In genomic region chr3:9513703-9514110, GRCm38 (mm10) we compare ENCODE assay signal across 13 mouse cellular contexts.
A peak's percentile ranks its signal among the peaks of the same experiment; 100 is the strongest.
DNase-seq lines count a peak whose midpoint lies in the region; ATAC-seq and TF ChIP-seq lines count a peak whose summit lies in the region.
"Had no signal": no experiment of that assay in that cellular context is flagged by ENCODE, and none has a peak within 500 bp of the region (broad histone marks: within the 10 kb centered on the region; RNA-seq: fewer than 3 reads in every experiment).

No protein-coding gene starts in this region.

- intact Hi-C loops in heart, postnatal 36 days (cut with DNase I), result no loop called here

- no peak overlapping the region for H3K4me3 ChIP-seq in kidney, adult 2 months (ENCODE audit: insufficient read depth, low read depth, low read length)
- H3K4me3 ChIP-seq in forebrain, embryonic 10.5 days, result no peak overlapping the region
- H3K4me3 ChIP-seq in forebrain, postnatal 0 days (ENCODE audit: low read depth, low read length), result no peak overlapping the region
- no peak overlapping the region for H3K4me3 ChIP-seq in neural tube, embryonic 14.5 days (ENCODE audit: low read depth, low read length)
- H3K4me3 ChIP-seq: heart, embryonic 13.5 days; kidney, embryonic 15.5 days; limb, embryonic 12.5 days had no signal

- H3K9me3 ChIP-seq in forebrain, embryonic 10.5 days, result no peaks in the 10 kb centered on the region
- H3K9me3 ChIP-seq in forebrain, postnatal 0 days (ENCODE audit: low read length), result no peaks in the 10 kb centered on the region
- no peaks in the 10 kb centered on the region for H3K9me3 ChIP-seq in neural tube, embryonic 14.5 days (ENCODE audit: control insufficient read depth, low read length)
- H3K9me3 ChIP-seq: heart, embryonic 13.5 days; kidney, embryonic 15.5 days; limb, embryonic 12.5 days had no signal

- ATAC-seq in forebrain, postnatal 0 days, result peak; percentile 55; the same call in 1 of the 2 replicates
- ATAC-seq in neural tube, embryonic 14.5 days (ENCODE audit: low read depth), result peak; percentile 62; the same call in 1 of the 2 replicates

- no peaks in the 10 kb centered on the region for H3K36me3 ChIP-seq in kidney, adult 2 months (ENCODE audit: control insufficient read depth, insufficient read depth, low read length)
- H3K36me3 ChIP-seq in forebrain, embryonic 10.5 days (replicated peaks), result no peaks in the 10 kb centered on the region
- H3K36me3 ChIP-seq in forebrain, postnatal 0 days (ENCODE audit: insufficient read depth), result no peaks in the 10 kb centered on the region
- H3K36me3 ChIP-seq in neural tube, embryonic 14.5 days (ENCODE audit: control insufficient read depth, insufficient read depth, low read length), result no peaks in the 10 kb centered on the region
- H3K36me3 ChIP-seq: kidney, embryonic 15.5 days; limb, embryonic 12.5 days had no signal

- no peak for TF ChIP-seq CTCF in kidney, adult 2 months (conservative IDR thresholded peaks at IDR 0.05; ENCODE audit: insufficient read depth, insufficient read length, low read depth, low read length)
- no peak for TF ChIP-seq CTCF in forebrain, postnatal 0 days (IDR thresholded peaks at IDR 0.05; ENCODE audit: low read depth)

- no peak overlapping the region for H3K9ac ChIP-seq in forebrain, postnatal 0 days
- no peak overlapping the region for H3K9ac ChIP-seq in neural tube, embryonic 14.5 days (replicated peaks; ENCODE audit: low read depth, low read length)
- H3K9ac ChIP-seq: heart, embryonic 13.5 days; kidney, embryonic 15.5 days; limb, embryonic 12.5 days had no signal

- peak; percentile 34 for DNase-seq in kidney, adult 2 months
- no peak for DNase-seq in kidney, postnatal 36 days
- peak; percentile 23 for DNase-seq in forebrain, embryonic 10.5 days (ENCODE audit: extremely low spot score, low spot score)
- no peak for DNase-seq in forebrain, postnatal 0 days
- DNase-seq in spleen, adult 18-20 months, result no peak
- DNase-seq in heart, postnatal 36 days, result no peak
- DNase-seq: adrenal gland, postnatal 36 days; cerebellum, adult 2 months; lung, adult 18-20 months had no signal

- H3K27ac ChIP-seq in kidney, adult 2 months (ENCODE audit: insufficient read depth, low read depth, low read length), result no peak overlapping the region
- no peak overlapping the region for H3K27ac ChIP-seq in forebrain, embryonic 10.5 days
- H3K27ac ChIP-seq in forebrain, postnatal 0 days (ENCODE audit: low read depth, low read length), result no peak overlapping the region
- H3K27ac ChIP-seq in neural tube, embryonic 14.5 days (ENCODE audit: low read depth, low read length), result 0 out of 2 replicates have a peak overlapping the region, but pooled peaks have one; percentile 16
- H3K27ac ChIP-seq: heart, embryonic 13.5 days; kidney, embryonic 15.5 days; limb, embryonic 12.5 days had no signal

- no peak for TF ChIP-seq POLR2A in kidney, adult 2 months (IDR thresholded peaks at IDR 0.05; ENCODE audit: low read depth, low read length)

- no peaks in the 10 kb centered on the region for H3K27me3 ChIP-seq in kidney, adult 2 months (replicated peaks; ENCODE audit: control insufficient read depth, insufficient read depth, low read length)
- H3K27me3 ChIP-seq in forebrain, embryonic 10.5 days (ENCODE audit: poor library complexity, severe bottlenecking), result peaks cover 99% of the 10 kb centered on the region
- no peaks in the 10 kb centered on the region for H3K27me3 ChIP-seq in forebrain, postnatal 0 days (ENCODE audit: insufficient read depth, low read length)
- H3K27me3 ChIP-seq in neural tube, embryonic 14.5 days (ENCODE audit: control insufficient read depth, insufficient read depth, low read length), result no peaks in the 10 kb centered on the region
- H3K27me3 ChIP-seq: heart, embryonic 13.5 days; kidney, embryonic 15.5 days; limb, embryonic 12.5 days had no signal

- H3K4me1 ChIP-seq in kidney, adult 2 months (ENCODE audit: control insufficient read depth, insufficient read depth, low read length), result no peaks in the 10 kb centered on the region; the same call in 1 of the 2 replicates
- H3K4me1 ChIP-seq in forebrain, embryonic 10.5 days, result peaks cover 15% of the 10 kb centered on the region
- no peaks in the 10 kb centered on the region for H3K4me1 ChIP-seq in forebrain, postnatal 0 days (ENCODE audit: insufficient read depth)
- H3K4me1 ChIP-seq in neural tube, embryonic 14.5 days (ENCODE audit: control insufficient read depth, insufficient read depth, low read length), result 0 out of 2 replicates have a peak, but pooled peaks cover 4% of the 10 kb centered on the region

- H3K4me2 ChIP-seq in forebrain, postnatal 0 days (ENCODE audit: low read depth), result no peak overlapping the region
- no peak overlapping the region for H3K4me2 ChIP-seq in neural tube, embryonic 14.5 days (ENCODE audit: low read depth, low read length)
- H3K4me2 ChIP-seq: heart, embryonic 13.5 days; kidney, embryonic 15.5 days; limb, embryonic 12.5 days had no signal

- 54% methylated on average over 7 of the region's 7 CpGs for WGBS in kidney, adult 2 months
- WGBS in forebrain, embryonic 10.5 days, result 47% methylated on average over 7 of the region's 7 CpGs
- 10% methylated on average over 7 of the region's 7 CpGs for WGBS in forebrain, postnatal 0 days
- WGBS in neural tube, embryonic 14.5 days, result 20% methylated on average over 7 of the region's 7 CpGs

Comparison
In these comparisons a context has a peak if more than half of its experiments do, and no peak if none do; other contexts are left out.
1. DNase-seq: peak in kidney, adult 2 months (single experiment) and forebrain, embryonic 10.5 days (single experiment); none in kidney, postnatal 36 days (0 of 2), forebrain, postnatal 0 days (single experiment), spleen, adult 18-20 months (0 of 2) and heart, postnatal 36 days (0 of 2).